In genomic region chr12:100640726-100641125, GRCm38 (mm10) we compare ENCODE assay signal across 20 mouse cellular contexts.
"Had no signal": no experiment of that assay in that cellular context is flagged by ENCODE, and none has a peak within 500 bp of the region (broad histone marks: within the 10 kb centered on the region; RNA-seq: fewer than 3 reads in every experiment).

No protein-coding gene starts in this region.

- DNase-seq: kidney, adult 9 months; kidney, postnatal 36 days; layer of hippocampus, adult 9-11 months; layer of hippocampus, postnatal 36 days; liver, embryonic 13.5 days; liver, postnatal 0 days; lung, postnatal 14 days; midbrain, embryonic 14.5 days; retina, postnatal 1 day; right cerebral cortex, postnatal 4 days; spleen, adult 18-20 months; thymus, adult 2 months; thymus, postnatal 36 days had no signal

- H3K27me3 ChIP-seq: limb, embryonic 15.5 days; liver, embryonic 13.5 days; lung, embryonic 15.5 days; neural tube, embryonic 12.5 days; stomach, embryonic 15.5 days had no signal

- H3K4me2 ChIP-seq: limb, embryonic 15.5 days; liver, embryonic 13.5 days; lung, embryonic 15.5 days; neural tube, embryonic 12.5 days; stomach, embryonic 15.5 days had no signal

- ATAC-seq: liver, postnatal 0 days had no signal

- H3K4me3 ChIP-seq: limb, embryonic 15.5 days; liver, embryonic 13.5 days; lung, embryonic 15.5 days; midbrain, embryonic 10.5 days; myocyte; neural tube, embryonic 12.5 days; stomach, embryonic 15.5 days had no signal

- H3K27ac ChIP-seq: kidney, postnatal 0 days; limb, embryonic 15.5 days; liver, embryonic 13.5 days; lung, embryonic 15.5 days; midbrain, embryonic 10.5 days; neural tube, embryonic 12.5 days; stomach, embryonic 15.5 days had no signal

- H3K4me1 ChIP-seq: lung, embryonic 15.5 days; neural tube, embryonic 12.5 days; stomach, embryonic 15.5 days had no signal

- H3K36me3 ChIP-seq: limb, embryonic 15.5 days; liver, embryonic 13.5 days; lung, embryonic 15.5 days; midbrain, embryonic 10.5 days; neural tube, embryonic 12.5 days; stomach, embryonic 15.5 days had no signal

- H3K9me3 ChIP-seq: limb, embryonic 15.5 days; liver, embryonic 13.5 days; lung, embryonic 15.5 days; midbrain, embryonic 10.5 days; neural tube, embryonic 12.5 days; stomach, embryonic 15.5 days had no signal

- H3K9ac ChIP-seq: limb, embryonic 15.5 days; liver, embryonic 13.5 days; liver, postnatal 0 days; lung, embryonic 15.5 days; neural tube, embryonic 12.5 days; stomach, embryonic 15.5 days had no signal
